Comparison of ENCODE assay signal across 15 mouse cellular contexts in the genomic region with DNA sequence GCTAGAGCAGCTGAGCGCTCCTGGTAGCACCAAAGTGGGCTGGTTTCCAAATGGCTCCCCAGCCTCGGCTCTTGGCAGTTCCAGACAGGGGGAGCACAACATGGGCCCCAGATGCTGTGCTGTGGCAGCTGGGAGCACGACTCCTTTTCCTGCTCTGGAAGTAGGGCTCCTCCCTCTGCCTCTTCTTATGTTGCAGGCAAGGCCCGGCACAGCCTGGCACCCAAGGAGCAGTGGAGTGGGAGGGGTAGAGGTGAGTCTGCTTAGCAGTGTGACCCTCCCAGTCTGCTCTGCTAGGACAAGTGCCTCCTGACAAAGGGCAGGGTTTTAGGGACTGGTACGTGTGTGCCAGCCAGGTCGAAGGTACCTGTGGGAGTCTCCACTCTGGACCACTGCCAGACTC. TPM values are rescaled to one million over a fixed set of nuclear protein-coding genes. Genes with fewer than 3 reads are reported as not detected.
DNase-seq lines count a peak whose midpoint lies in the region; ATAC-seq and TF ChIP-seq lines count a peak whose summit lies in the region.
"Had no signal": no experiment of that assay in that cellular context is flagged by ENCODE, and none has a peak within 500 bp of the region (broad histone marks: within the 10 kb centered on the region; RNA-seq: fewer than 3 reads in every experiment).

No protein-coding gene starts in this region.

- WGBS in lung, embryonic 15.5 days, result 46% methylated on average over 6 of the region's 6 CpGs
- WGBS in embryonic facial prominence, embryonic 15.5 days, result 25% methylated on average over 6 of the region's 6 CpGs
- 36% methylated on average over 6 of the region's 6 CpGs for WGBS in limb, embryonic 14.5 days

- DNase-seq in gastrocnemius, postnatal 25 days, result peak; percentile 37
- DNase-seq in gastrocnemius, adult 8-10 months (ENCODE audit: low spot score in 2 of 2), result no peak
- no peak for DNase-seq in lung, postnatal 14 days
- DNase-seq in limb, embryonic 14.5 days (ENCODE audit: low spot score), result peak; percentile 55
- no peak for DNase-seq in cerebellum, adult 9-11 months
- DNase-seq in ovary, postnatal 10 days (ENCODE audit: low spot score), result no peak
- DNase-seq: cerebellum, postnatal 14 days; right cerebral cortex, postnatal 4 days had no signal

- H3K27me3 ChIP-seq in lung, embryonic 15.5 days, result no peaks in the 10 kb centered on the region
- H3K27me3 ChIP-seq in embryonic facial prominence, embryonic 15.5 days, result no peaks in the 10 kb centered on the region
- H3K27me3 ChIP-seq in limb, embryonic 14.5 days (ENCODE audit: control insufficient read depth, insufficient read depth, low read length), result 0 out of 2 replicates have a peak, but pooled peaks cover under 1% of the 10 kb centered on the region
- H3K27me3 ChIP-seq: heart, embryonic 12.5 days had no signal

- no peak overlapping the region for H3K4me3 ChIP-seq in lung, embryonic 15.5 days
- H3K4me3 ChIP-seq in embryonic facial prominence, embryonic 15.5 days (replicated peaks), result no peak overlapping the region
- H3K4me3 ChIP-seq in limb, embryonic 14.5 days (replicated peaks; ENCODE audit: low read length), result no peak overlapping the region
- H3K4me3 ChIP-seq: erythroblast, embryonic 14.5 days; heart, embryonic 12.5 days; neural tube, embryonic 13.5 days had no signal

- H3K9ac ChIP-seq in lung, embryonic 15.5 days, result no peak overlapping the region
- H3K9ac ChIP-seq in embryonic facial prominence, embryonic 15.5 days, result no peak overlapping the region
- H3K9ac ChIP-seq in limb, embryonic 14.5 days (ENCODE audit: low read depth, low read length, severe bottlenecking), result peak overlapping the region; percentile 22; the same call in 1 of the 2 replicates
- H3K9ac ChIP-seq: heart, embryonic 12.5 days had no signal

- peaks cover 31% of the 10 kb centered on the region for H3K4me1 ChIP-seq in lung, embryonic 15.5 days
- peaks cover 60% of the 10 kb centered on the region for H3K4me1 ChIP-seq in embryonic facial prominence, embryonic 15.5 days
- peaks cover 39% of the 10 kb centered on the region for H3K4me1 ChIP-seq in limb, embryonic 14.5 days (ENCODE audit: control insufficient read depth, insufficient read depth, low read length)

- H3K36me3 ChIP-seq in lung, embryonic 15.5 days, result no peaks in the 10 kb centered on the region
- H3K36me3 ChIP-seq in embryonic facial prominence, embryonic 15.5 days, result no peaks in the 10 kb centered on the region
- H3K36me3 ChIP-seq in limb, embryonic 14.5 days (ENCODE audit: control insufficient read depth, insufficient read depth, low read length), result no peaks in the 10 kb centered on the region
- H3K36me3 ChIP-seq: heart, embryonic 12.5 days; neural tube, embryonic 13.5 days had no signal

- peak; percentile 16; the same call in 1 of the 2 replicates for ATAC-seq in lung, embryonic 15.5 days (ENCODE audit: borderline replicate concordance, extremely low read depth, low FRiP score, low TSS enrichment)
- ATAC-seq in embryonic facial prominence, embryonic 15.5 days (ENCODE audit: insufficient number of reproducible peaks, low FRiP score, low TSS enrichment, low read depth), result no peak
- ATAC-seq in limb, embryonic 14.5 days (ENCODE audit: low FRiP score, low read depth), result 0 out of 2 replicates have a peak, but pooled peaks have one; percentile 30
- ATAC-seq: inflammation-experienced regulatory T-cells, adult 6 months had no signal

- no peak overlapping the region for H3K4me2 ChIP-seq in lung, embryonic 15.5 days
- H3K4me2 ChIP-seq in embryonic facial prominence, embryonic 15.5 days (replicated peaks), result no peak overlapping the region
- H3K4me2 ChIP-seq in limb, embryonic 14.5 days (replicated peaks; ENCODE audit: low read depth, low read length, severe bottlenecking), result no peak overlapping the region
- H3K4me2 ChIP-seq: heart, embryonic 12.5 days; neural tube, embryonic 13.5 days had no signal

- no peak for TF ChIP-seq POLR2A in limb, embryonic 14.5 days (IDR thresholded peaks at IDR 0.05; ENCODE audit: borderline replicate concordance, extremely low read depth, insufficient read depth, insufficient read length)

- no peaks in the 10 kb centered on the region for H3K9me3 ChIP-seq in lung, embryonic 15.5 days
- no peaks in the 10 kb centered on the region for H3K9me3 ChIP-seq in embryonic facial prominence, embryonic 15.5 days (replicated peaks)
- H3K9me3 ChIP-seq in limb, embryonic 14.5 days (ENCODE audit: control insufficient read depth, low read length), result no peaks in the 10 kb centered on the region
- H3K9me3 ChIP-seq: heart, embryonic 12.5 days; neural tube, embryonic 13.5 days had no signal

- H3K27ac ChIP-seq in lung, embryonic 15.5 days, result no peak overlapping the region
- H3K27ac ChIP-seq in embryonic facial prominence, embryonic 15.5 days (replicated peaks), result peak overlapping the region; percentile 40; the same call in 1 of the 2 replicates
- H3K27ac ChIP-seq in limb, embryonic 14.5 days (replicated peaks; ENCODE audit: low read depth, low read length), result no peak overlapping the region
- H3K27ac ChIP-seq: neural tube, embryonic 13.5 days had no signal

RNA-seq across cellular contexts. Expression of a gene that starts 5.3 kb away (rescaled TPM):
- total RNA-seq in gastrocnemius, postnatal 25 days (2021), result under 1 TPM; 0.31 to 0.35 TPM
- 1 to 10 TPM in 3 of 4 experiments, under 1 TPM in 1; 0.83 to 2.9 (median 1.7) TPM for total RNA-seq in gastrocnemius, adult 8-10 months (2022)
- polyA plus RNA-seq in lung, embryonic 15.5 days (2015; fragmentation: Nextera tagmentation; extraction: Ambion mirVana), result 0.91 and 1.4 TPM in 2 replicates
- 13.5 and 19.2 TPM in 2 replicates for polyA plus RNA-seq in embryonic facial prominence, embryonic 15.5 days (2015; fragmentation: Nextera tagmentation; extraction: Ambion mirVana)
- polyA plus RNA-seq in limb, embryonic 14.5 days (2012; rRNA removed), result 2.2 and 3.2 TPM in 2 replicates
- 8.5 and 9.6 TPM in 2 replicates for polyA plus RNA-seq in limb, embryonic 14.5 days (2014; fragmentation: Nextera tagmentation; extraction: Ambion mirVana)
- total RNA-seq: megakaryocyte progenitor cell, adult 5-6 weeks had no signal
- polyA plus RNA-seq: erythroblast, embryonic 14.5 days had no signal

RNA-seq across cellular contexts. Expression of a gene that starts 54.3 kb away (rescaled TPM):
- total RNA-seq in gastrocnemius, postnatal 25 days (2021), result 100 to 1,000 TPM; 227 to 252 TPM
- total RNA-seq in gastrocnemius, adult 8-10 months (2022), result 100 to 1,000 TPM; 279 to 336 (median 292) TPM
- polyA plus RNA-seq in lung, embryonic 15.5 days (2015; fragmentation: Nextera tagmentation; extraction: Ambion mirVana), result 14.2 and 14.3 TPM in 2 replicates
- 22.1 and 26.6 TPM in 2 replicates for polyA plus RNA-seq in embryonic facial prominence, embryonic 15.5 days (2015; fragmentation: Nextera tagmentation; extraction: Ambion mirVana)
- 24.6 and 27.4 TPM in 2 replicates for polyA plus RNA-seq in limb, embryonic 14.5 days (2012; rRNA removed)
- polyA plus RNA-seq in limb, embryonic 14.5 days (2014; fragmentation: Nextera tagmentation; extraction: Ambion mirVana), result 16.6 and 19.7 TPM in 2 replicates

Comparison
In these comparisons a context has a peak if more than half of its experiments do, and no peak if none do; other contexts are left out.
1. DNase-seq: peak in gastrocnemius, postnatal 25 days (single experiment) and limb, embryonic 14.5 days (single experiment); none in gastrocnemius, adult 8-10 months (0 of 2), lung, postnatal 14 days (single experiment), cerebellum, adult 9-11 months (single experiment) and ovary, postnatal 10 days (single experiment).